ENCODE assay signal across 8 mouse cellular contexts in genomic region chr13:64152241-64152669, GRCm38 (mm10). TPM values are rescaled to one million over a fixed set of nuclear protein-coding genes. Genes with fewer than 3 reads are reported as not detected.
A peak's percentile ranks its signal among the peaks of the same experiment; 100 is the strongest.
DNase-seq lines count a peak whose midpoint lies in the region; ATAC-seq lines count a peak whose summit lies in the region.

No protein-coding gene starts in this region.

- peaks cover 27% of the 10 kb centered on the region for H3K4me1 ChIP-seq in embryonic facial prominence, embryonic 15.5 days
- peaks cover 30% of the 10 kb centered on the region for H3K4me1 ChIP-seq in heart, embryonic 10.5 days
- peaks cover 34% of the 10 kb centered on the region for H3K4me1 ChIP-seq in kidney, embryonic 15.5 days
- H3K4me1 ChIP-seq in liver, embryonic 12.5 days, result peaks cover 55% of the 10 kb centered on the region

- DNase-seq in 416B (ENCODE audit: low read depth), result peak; percentile 85
- peak; percentile 70 to 76 for DNase-seq in adrenal gland, postnatal 4 days (ENCODE audit: low spot score in 2 of 2)
- peak; percentile 95 for DNase-seq in heart, embryonic 10.5 days (ENCODE audit: low spot score)
- peak; percentile 73 for DNase-seq in naive thymus-derived CD4-positive, alpha-beta T cell, adult 2 months (ENCODE audit: low read depth)
- DNase-seq in splenic B cell, adult 2 months (ENCODE audit: low read depth, low spot score), result peak; percentile 87

- no peaks in the 10 kb centered on the region for H3K9me3 ChIP-seq in embryonic facial prominence, embryonic 15.5 days (replicated peaks)
- no peaks in the 10 kb centered on the region for H3K9me3 ChIP-seq in heart, embryonic 10.5 days
- H3K9me3 ChIP-seq in kidney, embryonic 15.5 days (replicated peaks), result no peaks in the 10 kb centered on the region
- no peaks in the 10 kb centered on the region for H3K9me3 ChIP-seq in liver, embryonic 12.5 days (replicated peaks)

- no peaks in the 10 kb centered on the region for H3K27me3 ChIP-seq in embryonic facial prominence, embryonic 15.5 days
- no peaks in the 10 kb centered on the region for H3K27me3 ChIP-seq in heart, embryonic 10.5 days (ENCODE audit: insufficient read depth, poor library complexity, severe bottlenecking)
- H3K27me3 ChIP-seq in kidney, embryonic 15.5 days, result no peaks in the 10 kb centered on the region
- H3K27me3 ChIP-seq in liver, embryonic 12.5 days (replicated peaks), result 0 out of 2 replicates have a peak, but pooled peaks cover 7% of the 10 kb centered on the region
- no peaks in the 10 kb centered on the region for H3K27me3 ChIP-seq in splenic B cell, adult 2 months (ENCODE audit: control insufficient read depth, insufficient read depth, low read length, poor library complexity, severe bottlenecking)

- 2% methylated on average over 37 of the region's 42 CpGs for WGBS in embryonic facial prominence, embryonic 15.5 days
- 1% methylated on average over 41 of the region's 42 CpGs for WGBS in heart, embryonic 10.5 days
- WGBS in kidney, embryonic 15.5 days, result under 1% methylated on average over 42 of the region's 42 CpGs
- 2% methylated on average over 42 of the region's 42 CpGs for WGBS in liver, embryonic 12.5 days (ENCODE audit: insufficient replicate concordance)

- H3K9ac ChIP-seq in embryonic facial prominence, embryonic 15.5 days, result peak overlapping the region; percentile 60
- H3K9ac ChIP-seq in kidney, embryonic 15.5 days, result peak overlapping the region; percentile 84
- H3K9ac ChIP-seq in liver, embryonic 12.5 days, result peak overlapping the region; percentile 99

- H3K27ac ChIP-seq in embryonic facial prominence, embryonic 15.5 days (replicated peaks), result peak overlapping the region; percentile 91
- H3K27ac ChIP-seq in heart, embryonic 10.5 days, result peak overlapping the region; percentile 96
- peak overlapping the region; percentile 96 for H3K27ac ChIP-seq in kidney, embryonic 15.5 days
- H3K27ac ChIP-seq in liver, embryonic 12.5 days, result peak overlapping the region; percentile 98

- no peak for ATAC-seq in embryonic facial prominence, embryonic 15.5 days (ENCODE audit: insufficient number of reproducible peaks, low FRiP score, low TSS enrichment, low read depth)
- peak; percentile 16 for ATAC-seq in kidney, embryonic 15.5 days (replicated peaks; ENCODE audit: low FRiP score)
- peak; percentile 13 for ATAC-seq in liver, embryonic 12.5 days

- H3K36me3 ChIP-seq in embryonic facial prominence, embryonic 15.5 days, result no peaks in the 10 kb centered on the region
- no peaks in the 10 kb centered on the region for H3K36me3 ChIP-seq in heart, embryonic 10.5 days
- no peaks in the 10 kb centered on the region for H3K36me3 ChIP-seq in kidney, embryonic 15.5 days
- H3K36me3 ChIP-seq in liver, embryonic 12.5 days, result peaks cover 14% of the 10 kb centered on the region
- no peaks in the 10 kb centered on the region for H3K36me3 ChIP-seq in splenic B cell, adult 2 months (ENCODE audit: control insufficient read depth, insufficient read depth, low read length, poor library complexity, severe bottlenecking)

- peak overlapping the region; percentile 93 for H3K4me3 ChIP-seq in embryonic facial prominence, embryonic 15.5 days (replicated peaks)
- peak overlapping the region; percentile 92 for H3K4me3 ChIP-seq in heart, embryonic 10.5 days
- H3K4me3 ChIP-seq in kidney, embryonic 15.5 days (replicated peaks), result peak overlapping the region; percentile 96
- H3K4me3 ChIP-seq in liver, embryonic 12.5 days, result peak overlapping the region; percentile 98

- peak overlapping the region; percentile 97 for H3K4me2 ChIP-seq in embryonic facial prominence, embryonic 15.5 days (replicated peaks)
- peak overlapping the region; percentile 95 for H3K4me2 ChIP-seq in kidney, embryonic 15.5 days
- H3K4me2 ChIP-seq in liver, embryonic 12.5 days, result peak overlapping the region; percentile 87

RNA-seq across cellular contexts. Expression of gene Zfp367, which starts 0.7 kb away (rescaled TPM):
- total RNA-seq in adrenal gland, postnatal 4 days (2021), result 10 to 100 TPM; 25.2 to 26.6 TPM
- 18.0 and 18.8 TPM in 2 replicates for polyA plus RNA-seq in embryonic facial prominence, embryonic 15.5 days (2015; fragmentation: Nextera tagmentation; extraction: Ambion mirVana)
- 16.8 and 20.4 TPM in 2 replicates for polyA plus RNA-seq in heart, embryonic 10.5 days (2016; fragmentation: Nextera tagmentation; extraction: Ambion mirVana)
- polyA plus RNA-seq in kidney, embryonic 15.5 days (2015; fragmentation: Nextera tagmentation; extraction: Ambion mirVana), result 17.1 and 17.6 TPM in 2 replicates
- polyA plus RNA-seq in liver, embryonic 12.5 days (2016; fragmentation: Nextera tagmentation; extraction: Ambion mirVana), result 26.1 and 27.2 TPM in 2 replicates

RNA-seq across cellular contexts. Expression of gene Habp4, which starts 9.4 kb away (rescaled TPM):
- total RNA-seq in adrenal gland, postnatal 4 days (2021), result 10 to 100 TPM; 29.3 to 32.4 TPM
- 24.8 and 26.4 TPM in 2 replicates for polyA plus RNA-seq in embryonic facial prominence, embryonic 15.5 days (2015; fragmentation: Nextera tagmentation; extraction: Ambion mirVana)
- 39.3 and 43.8 TPM in 2 replicates for polyA plus RNA-seq in heart, embryonic 10.5 days (2016; fragmentation: Nextera tagmentation; extraction: Ambion mirVana)
- 26.1 and 27.1 TPM in 2 replicates for polyA plus RNA-seq in kidney, embryonic 15.5 days (2015; fragmentation: Nextera tagmentation; extraction: Ambion mirVana)
- polyA plus RNA-seq in liver, embryonic 12.5 days (2016; fragmentation: Nextera tagmentation; extraction: Ambion mirVana), result 14.0 TPM in 2 replicates

RNA-seq across cellular contexts. Expression of gene Slc35d2, which starts 23.1 kb away (rescaled TPM):
- total RNA-seq in adrenal gland, postnatal 4 days (2021), result 10 to 100 TPM in 1 of 2 experiments, 1 to 10 TPM in 1; 7.8 to 11.7 TPM
- polyA plus RNA-seq in embryonic facial prominence, embryonic 15.5 days (2015; fragmentation: Nextera tagmentation; extraction: Ambion mirVana), result 4.3 and 6.4 TPM in 2 replicates
- 7.7 and 8.7 TPM in 2 replicates for polyA plus RNA-seq in heart, embryonic 10.5 days (2016; fragmentation: Nextera tagmentation; extraction: Ambion mirVana)
- polyA plus RNA-seq in kidney, embryonic 15.5 days (2015; fragmentation: Nextera tagmentation; extraction: Ambion mirVana), result 3.9 and 4.7 TPM in 2 replicates
- polyA plus RNA-seq in liver, embryonic 12.5 days (2016; fragmentation: Nextera tagmentation; extraction: Ambion mirVana), result 3.0 and 3.6 TPM in 2 replicates
